Mouse (Mus musculus) heart, adult 2 months (tissue): ENCODE measurements at regions not wholly inside any gene's neighbourhood (a gene's known extent, or its start where the extent isn't known, plus 50 kb on each side); places are given as distances from the start of the nearest gene placed in this dataset.

ENCODE experiments used
- CTCF ChIP-seq: fragments of 200-600 bp; IDR thresholded peaks from 2 replicates; pipeline ENCODE4 v1.8.1; 2022; ENCODE audit warnings: antibody characterized with exemption, mild to moderate bottlenecking, moderate library complexity
- POLR2A ChIP-seq: fragments of 200-500 bp; IDR thresholded peaks from 2 replicates; pipeline ENCODE4 v1.6.1; 2011; ENCODE audit warnings: mild to moderate bottlenecking, low read depth, low read length, control low read depth; ENCODE audit not compliant: insufficient read depth

DNA sequence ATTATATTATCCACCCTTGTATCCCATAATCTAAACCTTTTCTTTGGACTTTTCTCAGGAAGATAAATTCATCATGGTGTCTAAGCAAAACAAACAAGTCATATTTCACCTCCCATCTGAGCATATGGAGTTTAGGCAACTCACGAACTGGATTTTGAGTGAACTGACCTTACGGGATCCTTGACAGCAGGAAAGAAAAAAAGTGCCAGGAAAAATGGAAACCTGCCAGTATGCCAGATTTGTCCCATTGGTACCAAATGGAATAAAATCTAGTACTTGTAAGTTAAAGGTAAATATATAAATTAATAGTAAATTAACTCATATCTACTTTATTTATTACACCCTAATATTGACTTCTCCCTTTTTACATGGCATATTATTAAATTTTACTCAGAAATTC is 360.0 kb upstream of the Tmprss15 start:
- TF ChIP-seq POLR2A (no peak), CTCF (no peak)
